Mouse (Mus musculus) lung, postnatal 0 days (tissue): Measurements from ENCODE around the gene Eepd1. TPM values are rescaled to one million over a fixed set of nuclear protein-coding genes. Genes with fewer than 3 reads are reported as not detected.

Experiments
- ATAC-seq: fragments of 200-750 bp; cut with Nextera tagmentation; 2 replicates; pipeline ENCODE4 v1.8.0; 2017; ENCODE audit warnings: moderate library complexity
- DNase-seq: peaks from one replicate; pipeline ENCODE4 v3.0.0-alpha.2; 2016; ENCODE audit warnings: low spot score
- H3K27ac ChIP-seq: fragments of 300-500 bp; sonication (generic); 2 replicates; pipeline ENCODE4 v1.5.1; 2014; ENCODE audit warnings: antibody characterized with exemption, mild to moderate bottlenecking, low read length, mixed read lengths
- H3K27me3 ChIP-seq: fragments of 300-500 bp; sonication (generic); replicated peaks from 2 replicates; pipeline ENCODE4 v1.6.1; 2014; ENCODE audit warnings: low read length, mixed read lengths; ENCODE audit not compliant: insufficient read depth
- H3K36me3 ChIP-seq: fragments of 300-500 bp; sonication (generic); 2 replicates; pipeline ENCODE4 v1.6.1; 2014; ENCODE audit warnings: low read length, mixed read lengths; ENCODE audit not compliant: insufficient read depth
- H3K4me1 ChIP-seq: fragments of 300-500 bp; sonication (generic); 2 replicates; pipeline ENCODE4 v1.6.1; 2014; ENCODE audit warnings: antibody characterized with exemption, low read depth, low read length, mixed read lengths; ENCODE audit not compliant: insufficient read depth
- H3K4me2 ChIP-seq: fragments of 300-500 bp; sonication (generic); replicated peaks from 2 replicates; pipeline ENCODE4 v1.6.1; 2014; ENCODE audit warnings: low read depth, mild to moderate bottlenecking, low read length, moderate library complexity, mixed read lengths
- H3K4me3 ChIP-seq: fragments of 300-500 bp; sonication (generic); 2 replicates; pipeline ENCODE4 v1.5.1; 2014; ENCODE audit warnings: low read depth, low read length
- H3K9ac ChIP-seq: fragments of 300-500 bp; sonication (generic); replicated peaks from 2 replicates; pipeline ENCODE4 v1.6.1; 2014; ENCODE audit warnings: low read depth, mild to moderate bottlenecking
- H3K9me3 ChIP-seq: fragments of 300-500 bp; sonication (generic); 2 replicates; pipeline ENCODE4 v1.6.1; 2016; ENCODE audit warnings: low read length, mixed read lengths
- CTCF ChIP-seq: IDR thresholded peaks from 2 replicates; pipeline ENCODE4 v1.5.1; 2016; ENCODE audit warnings: antibody characterized with exemption, mild to moderate bottlenecking
- EP300 ChIP-seq: IDR thresholded peaks from 2 replicates; pipeline ENCODE4 v1.6.1; 2016; ENCODE audit warnings: antibody characterized with exemption, mild to moderate bottlenecking, control low read depth
- WGBS: fragments of 180-500 bp; shearing (Covaris S2); extraction: QIAGEN DNeasy Blood & Tissue Kit; methylation state at CpG from one replicate; pipeline ENCODE4 v1.1.7; 2014; 5-methylcytosine and 5-hydroxymethylcytosine counted together
- polyA plus RNA-seq: library from polyadenylated mRNA; unstranded; fragments of >200 nt; fragmentation: Nextera tagmentation; extraction: Ambion mirVana; gene quantifications from 2 replicates; pipeline ENCODE4 v1.2.1, GENCODE M21; 2015

Eepd1 gene
- polyA plus RNA-seq, 1 experiment from 2014 or later, result 19.2 TPM

- Histone ChIP-seq H3K4me1 (no peaks in the 10 kb centered on the region), H3K27me3 (no peaks in the 10 kb centered on the region), H3K9ac (no peak overlapping the region), H3K36me3 (no peaks in the 10 kb centered on the region), H3K27ac (no peak overlapping the region), H3K4me2 (no peak overlapping the region), H3K9me3 (no peaks in the 10 kb centered on the region), H3K4me3 (no peak overlapping the region)
- ATAC-seq (no peak), DNase-seq (no peak)
- TF ChIP-seq EP300 (no peak), CTCF (no peak)
- 23% methylated on average over 4 of the region's 4 CpGs for WGBS
Measured at GRCm38 (mm10) chr9:25590740-25591139, 109.4 kb downstream of the Eepd1 start.

- Histone ChIP-seq H3K9ac (no peak overlapping the region), H3K4me1 (no peaks in the 10 kb centered on the region), H3K36me3 (no peaks in the 10 kb centered on the region), H3K4me3 (no peak overlapping the region), H3K27me3 (no peaks in the 10 kb centered on the region), H3K9me3 (no peaks in the 10 kb centered on the region), H3K27ac (no peak overlapping the region), H3K4me2 (peak overlapping the region; percentile 30)
- TF ChIP-seq CTCF (peak; percentile 81), EP300 (no peak)
- 33% methylated on average over 15 of the region's 15 CpGs for WGBS
- DNase-seq (peak; percentile 84), ATAC-seq (peak; percentile 83)
Measured at GRCm38 (mm10) chr9:25591390-25592354, 110.3 kb downstream of the Eepd1 start.

- H3K36me3 ChIP-seq, result no peaks in the 10 kb centered on the region
- no peak overlapping the region for H3K9ac ChIP-seq
- no peak overlapping the region for H3K4me2 ChIP-seq
- H3K4me1 ChIP-seq, result no peaks in the 10 kb centered on the region
- DNase-seq (peak; percentile 24), ATAC-seq (peak; percentile 28; the same call in 1 of the 2 replicates)
- TF ChIP-seq EP300, result no peak
- TF ChIP-seq CTCF, result no peak
- H3K4me3 ChIP-seq, result no peak overlapping the region
- no peaks in the 10 kb centered on the region for H3K27me3 ChIP-seq
- 35% methylated on average over 4 of the region's 4 CpGs for WGBS
- no peak overlapping the region for H3K27ac ChIP-seq
- H3K9me3 ChIP-seq, result no peaks in the 10 kb centered on the region
Measured at GRCm38 (mm10) chr9:25592355-25592955, 111.1 kb downstream of the Eepd1 start.

GRCm38 (mm10) chr9:25624744-25625143, 143.4 kb downstream of the Eepd1 start:
- Histone ChIP-seq H3K4me2 (no peak overlapping the region), H3K36me3 (no peaks in the 10 kb centered on the region), H3K27me3 (no peaks in the 10 kb centered on the region), H3K4me1 (no peaks in the 10 kb centered on the region), H3K4me3 (no peak overlapping the region), H3K27ac (no peak overlapping the region), H3K9ac (no peak overlapping the region), H3K9me3 (no peaks in the 10 kb centered on the region)
- 45% methylated on average over 2 of the region's 2 CpGs for WGBS
- TF ChIP-seq EP300 (no peak), CTCF (no peak)
- ATAC-seq, result no peak
- no peak for DNase-seq

- Histone ChIP-seq H3K4me2 (no peak overlapping the region), H3K36me3 (no peaks in the 10 kb centered on the region), H3K4me1 (no peaks in the 10 kb centered on the region), H3K27me3 (no peaks in the 10 kb centered on the region), H3K9me3 (no peaks in the 10 kb centered on the region), H3K4me3 (no peak overlapping the region), H3K9ac (no peak overlapping the region), H3K27ac (no peak overlapping the region)
- no peak for DNase-seq
- TF ChIP-seq EP300, result no peak
- TF ChIP-seq CTCF, result no peak
- 61% methylated on average over 5 of the region's 5 CpGs for WGBS
- ATAC-seq, result no peak
Measured at GRCm38 (mm10) chr9:25629531-25630099, 148.3 kb downstream of the Eepd1 start.

Other genes starting within 250 kb of the Eepd1 start
- 237 and 274 TPM in 2 replicates for gene Sept7, start 229.1 kb upstream of the Eepd1 start, polyA plus RNA-seq